Mouse (Mus musculus) lung, embryonic 14.5 days (tissue): ENCODE results near the gene Nr2f2. TPM values are rescaled to one million over a fixed set of nuclear protein-coding genes. Genes with fewer than 3 reads are reported as not detected.

Source experiments
- ATAC-seq: fragments of 200-750 bp; cut with Nextera tagmentation; 2 replicates; pipeline ENCODE4 v1.8.0; 2017; ENCODE audit warnings: mild to moderate bottlenecking, moderate TSS enrichment, moderate library complexity; ENCODE audit not compliant: insufficient read depth
- DNase-seq: peaks from one replicate; pipeline ENCODE4 v3.0.0-alpha.2; 2015
- H3K27ac ChIP-seq: fragments of 300-500 bp; sonication (generic); 2 replicates; pipeline ENCODE4 v1.5.1; 2014; ENCODE audit warnings: low read depth, mild to moderate bottlenecking, moderate library complexity
- H3K27me3 ChIP-seq: fragments of 300-500 bp; sonication (generic); 2 replicates; pipeline ENCODE4 v1.6.1; 2014; ENCODE audit warnings: low read length, control low read depth; ENCODE audit not compliant: insufficient read depth
- H3K36me3 ChIP-seq: fragments of 300-500 bp; sonication (generic); 2 replicates; pipeline ENCODE4 v1.6.1; 2014; ENCODE audit warnings: control low read depth; ENCODE audit not compliant: insufficient read depth
- H3K4me1 ChIP-seq: fragments of 300-500 bp; sonication (generic); 2 replicates; pipeline ENCODE4 v1.6.1; 2014; ENCODE audit warnings: antibody characterized with exemption, control low read depth; ENCODE audit not compliant: insufficient read depth
- H3K4me2 ChIP-seq: fragments of 300-500 bp; sonication (generic); 2 replicates; pipeline ENCODE4 v1.6.1; 2014; ENCODE audit warnings: mild to moderate bottlenecking
- H3K4me3 ChIP-seq: fragments of 300-500 bp; sonication (generic); 2 replicates; pipeline ENCODE4 v1.5.1; 2014; ENCODE audit warnings: low read depth, low read length
- H3K9ac ChIP-seq: fragments of 300-500 bp; sonication (generic); 2 replicates; pipeline ENCODE4 v1.6.1; 2014
- H3K9me3 ChIP-seq: fragments of 300-500 bp; sonication (generic); 2 replicates; pipeline ENCODE4 v1.6.1; 2016; ENCODE audit warnings: low read depth, low read length, control low read depth
- CTCF ChIP-seq: IDR thresholded peaks from 2 replicates; pipeline ENCODE4 v1.5.1; 2016; ENCODE audit warnings: antibody characterized with exemption, low read depth
- WGBS: fragments of 180-500 bp; shearing (Covaris S2); extraction: QIAGEN DNeasy Blood & Tissue Kit; methylation state at CpG from one replicate; pipeline ENCODE4 v1.1.7; 2014; 5-methylcytosine and 5-hydroxymethylcytosine counted together
- polyA plus RNA-seq: library from polyadenylated mRNA; unstranded; fragments of >200 nt; fragmentation: Nextera tagmentation; extraction: Ambion mirVana; gene quantifications from 2 replicates; pipeline ENCODE4 v1.2.1, GENCODE M21; 2014

Nr2f2 gene
- polyA plus RNA-seq, 1 experiment from 2014 or later = 146 TPM

DNA sequence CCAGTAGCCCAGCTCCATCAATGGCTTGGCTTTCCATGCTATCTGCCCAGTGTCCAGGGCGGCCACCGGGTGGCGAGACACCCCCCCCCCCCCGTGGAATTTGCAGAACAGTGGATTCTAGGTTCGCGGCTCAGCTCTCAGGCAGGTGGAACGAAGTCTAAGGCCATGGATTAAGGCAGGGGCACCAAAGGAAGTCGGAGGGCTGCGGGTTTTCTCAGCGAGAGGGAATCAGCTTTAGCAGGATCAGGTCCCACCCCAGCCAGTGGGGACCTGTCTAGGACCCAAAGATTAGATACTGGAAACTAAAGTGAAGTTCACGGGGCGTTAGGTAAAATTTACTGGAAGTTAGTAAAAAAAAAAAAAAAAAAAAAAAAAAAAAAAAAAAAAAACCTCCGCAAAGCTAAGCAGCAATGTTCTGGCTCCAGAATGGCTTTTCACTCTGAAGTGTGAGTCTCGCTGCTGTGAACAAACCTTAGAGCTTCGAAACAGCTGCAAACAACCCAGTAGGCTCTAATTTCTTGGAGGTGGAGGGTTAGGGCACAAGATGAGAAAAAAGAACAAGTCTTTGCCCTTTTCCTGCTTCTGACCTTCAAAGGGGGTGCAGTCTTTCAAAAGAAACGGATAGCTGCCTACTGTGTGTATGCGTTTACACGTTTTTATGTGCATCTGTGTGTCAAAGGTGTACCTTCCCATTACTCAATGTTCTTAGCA is 4.2 kb upstream of the Nr2f2 start:
- Histone ChIP-seq H3K9me3 (no peaks in the 10 kb centered on the region; the same call in 1 of the 2 replicates), H3K9ac (peak overlapping the region; percentile 95), H3K4me2 (peak overlapping the region; percentile 69), H3K36me3 (no peaks in the 10 kb centered on the region), H3K27me3 (no peaks in the 10 kb centered on the region), H3K4me3 (peak overlapping the region; percentile 96), H3K4me1 (peaks cover 11% of the 10 kb centered on the region), H3K27ac (peak overlapping the region; percentile 42; the same call in 1 of the 2 replicates)
- 10% methylated on average over 18 of the region's 18 CpGs for WGBS
- ATAC-seq (no peak), DNase-seq (peak; percentile 63)
- no peak for TF ChIP-seq CTCF

DNA sequence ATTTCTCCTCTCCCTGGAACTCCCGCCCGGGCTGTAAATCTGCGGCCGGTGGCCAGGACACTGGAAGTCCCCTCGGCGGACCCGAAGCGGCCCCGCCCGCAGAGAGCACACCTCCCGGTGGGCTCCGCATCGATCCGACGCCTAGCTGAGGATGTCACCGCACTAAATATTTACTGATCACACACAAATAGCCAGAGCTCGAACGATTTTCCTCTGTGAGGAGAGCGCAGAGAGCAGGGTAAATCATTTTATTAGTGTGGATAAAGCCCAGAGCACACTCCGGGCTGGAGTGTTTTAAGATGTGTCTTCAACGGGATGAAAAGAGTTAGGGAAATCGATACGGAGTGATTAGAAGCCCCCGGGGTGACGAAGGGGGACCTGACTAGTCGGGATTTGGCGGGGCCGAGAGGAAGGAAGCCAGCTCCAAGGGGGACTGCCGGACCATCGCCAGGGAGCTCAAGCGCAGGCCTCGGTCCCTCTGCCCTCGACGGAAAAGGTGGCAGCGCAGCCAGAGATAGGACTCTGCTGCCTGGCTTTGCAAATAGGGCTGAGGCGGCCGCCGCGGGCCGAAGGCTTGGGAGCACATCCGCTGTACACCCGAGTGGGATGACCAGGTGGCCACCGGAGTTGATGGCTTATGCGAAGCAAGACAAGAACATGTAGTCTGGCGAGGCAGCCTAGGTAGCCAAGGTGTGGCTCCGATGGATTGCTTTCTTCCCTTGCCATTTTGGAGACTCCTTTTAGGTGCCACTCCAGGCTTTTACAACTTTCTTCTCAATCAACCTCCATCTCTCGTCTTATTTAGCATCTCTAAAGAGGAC is 3.4 kb upstream of the Nr2f2 start:
- Histone ChIP-seq H3K27ac (peak overlapping the region; percentile 99), H3K9me3 (no peaks in the 10 kb centered on the region; the same call in 1 of the 2 replicates), H3K27me3 (no peaks in the 10 kb centered on the region), H3K4me1 (peaks cover 11% of the 10 kb centered on the region), H3K36me3 (no peaks in the 10 kb centered on the region), H3K4me3 (peak overlapping the region; percentile 96), H3K4me2 (peak overlapping the region; percentile 69), H3K9ac (peak overlapping the region; percentile 95)
- ATAC-seq (peak; percentile 31), DNase-seq (peak; percentile 71)
- WGBS = 2% methylated on average over 47 of the region's 47 CpGs
- no peak for TF ChIP-seq CTCF

GRCm38 (mm10) chr7:70369061-70369730 is 2.7 kb upstream of the Nr2f2 start:
- peak; percentile 81 for DNase-seq

GRCm38 (mm10) chr7:70368751-70369060 is 2.2 kb upstream of the Nr2f2 start:
- H3K27me3 ChIP-seq = no peaks in the 10 kb centered on the region
- WGBS = 48% methylated on average over 4 of the region's 4 CpGs

More at GRCm38 (mm10) chr7:70369061-70369730, 2.7 kb upstream of the Nr2f2 start:
- Histone ChIP-seq H3K9ac (peak overlapping the region; percentile 95), H3K9me3 (no peaks in the 10 kb centered on the region; the same call in 1 of the 2 replicates), H3K4me1 (peaks cover 11% of the 10 kb centered on the region), H3K27ac (peak overlapping the region; percentile 99), H3K27me3 (no peaks in the 10 kb centered on the region), H3K4me2 (peak overlapping the region; percentile 69), H3K4me3 (peak overlapping the region; percentile 96), H3K36me3 (no peaks in the 10 kb centered on the region)
- peak; percentile 72 for ATAC-seq
- no peak for TF ChIP-seq CTCF
- WGBS = 3% methylated on average over 37 of the region's 37 CpGs

GRCm38 (mm10) chr7:70368268-70368655 is 1.7 kb upstream of the Nr2f2 start:
- Histone ChIP-seq H3K27me3 (no peaks in the 10 kb centered on the region), H3K27ac (peak overlapping the region; percentile 99), H3K9me3 (no peaks in the 10 kb centered on the region), H3K4me1 (peaks cover 14% of the 10 kb centered on the region), H3K36me3 (no peaks in the 10 kb centered on the region), H3K9ac (peak overlapping the region; percentile 95), H3K4me3 (peak overlapping the region; percentile 96), H3K4me2 (peak overlapping the region; percentile 69)
- WGBS = 44% methylated on average over 6 of the region's 6 CpGs
- DNase-seq = peak; percentile 30
- ATAC-seq = no peak
- no peak for TF ChIP-seq CTCF

More at GRCm38 (mm10) chr7:70368751-70369060, 2.2 kb upstream of the Nr2f2 start:
- ATAC-seq = no peak
- peak overlapping the region; percentile 96 for H3K4me3 ChIP-seq
- no peaks in the 10 kb centered on the region for H3K36me3 ChIP-seq
- H3K4me2 ChIP-seq = peak overlapping the region; percentile 69
- H3K27ac ChIP-seq = peak overlapping the region; percentile 99
- H3K4me1 ChIP-seq = peaks cover 11% of the 10 kb centered on the region
- TF ChIP-seq CTCF = no peak
- DNase-seq = no peak
- no peaks in the 10 kb centered on the region for H3K9me3 ChIP-seq
- H3K9ac ChIP-seq = peak overlapping the region; percentile 95

DNA sequence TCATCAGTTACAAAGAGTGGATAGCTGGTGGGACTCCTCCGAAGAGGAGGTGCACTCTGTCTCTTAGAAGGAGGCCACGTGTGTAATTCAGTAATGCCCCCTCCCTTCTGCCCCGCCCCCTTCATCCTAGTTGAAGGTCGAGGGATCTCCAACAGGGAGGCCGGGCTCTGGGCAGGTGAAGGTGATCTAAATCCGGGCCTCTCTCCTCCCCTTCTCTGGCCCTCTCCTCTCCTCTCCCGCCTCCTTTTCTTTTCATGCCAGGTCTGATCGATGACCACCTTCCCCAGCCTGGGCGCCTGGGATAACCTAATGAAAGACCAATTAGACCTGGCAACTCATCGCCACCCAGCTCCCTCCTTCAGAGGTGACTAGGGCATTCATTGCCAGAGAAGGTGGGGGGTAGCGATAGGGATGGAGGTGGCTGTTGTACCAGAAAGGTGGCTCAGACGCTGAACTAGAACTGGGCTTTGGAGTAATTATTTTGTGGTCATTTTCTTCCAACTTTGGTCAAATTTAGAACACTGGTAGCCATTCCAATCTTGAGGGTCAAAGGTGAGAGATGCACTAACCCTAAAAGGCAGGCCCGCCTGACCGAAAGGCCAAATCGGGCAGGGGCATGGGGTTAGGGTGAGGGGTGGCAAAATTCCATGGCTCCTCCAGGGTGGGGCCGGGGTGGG is 1.2 kb upstream of the Nr2f2 start:
- no peaks in the 10 kb centered on the region for H3K9me3 ChIP-seq
- ATAC-seq (no peak), DNase-seq (peak; percentile 54)
- no peak for TF ChIP-seq CTCF
- H3K27me3 ChIP-seq = no peaks in the 10 kb centered on the region
- 17% methylated on average over 16 of the region's 16 CpGs for WGBS
- H3K4me1 ChIP-seq = peaks cover 16% of the 10 kb centered on the region
- peak overlapping the region; percentile 69 for H3K4me2 ChIP-seq
- peak overlapping the region; percentile 99 for H3K27ac ChIP-seq
- no peaks in the 10 kb centered on the region for H3K36me3 ChIP-seq
- H3K9ac ChIP-seq = peak overlapping the region; percentile 95
- peak overlapping the region; percentile 96 for H3K4me3 ChIP-seq
